Mouse (Mus musculus): ENCODE data around the gene 5730522E02Rik.

DNA sequence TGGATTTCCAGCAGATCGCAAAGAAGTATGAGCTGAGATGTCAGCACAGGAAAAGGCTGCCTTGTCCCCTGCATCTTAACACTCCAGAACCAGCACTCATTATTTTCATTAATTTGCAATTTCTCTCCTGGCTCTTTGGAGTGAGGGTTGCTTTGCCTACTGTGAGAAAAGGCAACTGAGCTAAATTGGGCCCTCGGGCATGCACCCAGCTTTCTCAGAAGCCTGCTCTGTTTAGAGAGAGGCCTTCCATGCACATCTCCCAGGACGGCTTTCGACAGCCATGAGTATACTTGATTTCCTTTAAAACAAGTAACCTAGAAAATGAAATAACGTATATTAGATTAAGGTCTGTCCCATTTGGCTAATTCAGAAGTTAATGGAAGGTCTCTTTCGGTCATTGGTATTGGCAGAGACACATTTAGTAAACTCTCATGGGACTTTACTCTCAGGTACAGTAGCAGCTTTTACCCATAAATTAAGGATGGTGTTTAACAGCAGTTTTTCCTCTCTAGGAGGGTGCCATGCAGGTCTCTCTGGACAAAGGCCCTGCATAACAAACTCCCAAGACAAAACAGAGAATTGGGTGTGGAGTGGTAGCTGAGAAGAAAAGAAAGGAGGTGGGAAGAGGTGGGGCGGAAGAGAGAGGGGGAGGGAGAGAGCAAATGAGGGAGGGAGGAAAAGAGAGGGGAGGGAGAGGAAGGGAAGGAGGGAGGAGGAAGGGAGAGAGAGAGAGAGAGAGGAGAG, 457.2 kb downstream of the 5730522E02Rik start:
- no peak for TF ChIP-seq POLR2A (IDR thresholded peaks at IDR 0.05; ENCODE audit: low read depth, low read length)
- TF ChIP-seq CTCF (IDR thresholded peaks at IDR 0.05; ENCODE audit: extremely low read depth, insufficient read depth, insufficient read length, insufficient replicate concordance) = no peak
